Mouse (Mus musculus): ENCODE data around the gene Pisd. TPM values are rescaled to one million over a fixed set of nuclear protein-coding genes. Genes with fewer than 3 reads are reported as not detected.

Gene Pisd
- polyA plus RNA-seq, 1 experiment from 2014 or later: 67.2 TPM

DNA sequence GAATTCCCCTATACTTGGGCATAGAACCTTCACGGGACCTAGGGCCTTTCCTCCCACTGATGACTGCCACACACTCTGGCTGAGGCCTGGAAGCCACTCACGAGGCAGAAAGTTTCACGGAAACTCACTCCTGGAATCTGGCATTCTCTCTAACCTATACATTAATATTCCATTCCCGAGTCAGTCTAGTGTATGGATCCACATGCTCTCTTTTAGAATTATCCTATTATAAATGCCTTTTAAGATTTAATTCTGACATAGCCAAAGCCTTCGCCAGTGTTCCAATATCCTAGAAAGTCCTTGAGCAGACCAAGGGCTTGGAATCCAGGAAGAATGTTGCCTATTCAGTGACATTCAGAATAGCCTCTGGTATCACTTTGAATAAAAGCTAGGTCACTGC, 74.0 kb downstream of the Pisd start:
- no peaks in the 10 kb centered on the region for H3K36me3 ChIP-seq (ENCODE audit: control insufficient read depth, insufficient read depth, low read length)
- H3K27ac ChIP-seq (ENCODE audit: low read depth, low read length): no peak overlapping the region
- ATAC-seq (ENCODE audit: low FRiP score) (no peak), DNase-seq (ENCODE audit: low spot score) (no peak)
- H3K27me3 ChIP-seq (ENCODE audit: control insufficient read depth, insufficient read depth, low read length): no peaks in the 10 kb centered on the region
- WGBS: 67% methylated on average over 5 of the region's 5 CpGs
- no peak overlapping the region for H3K4me2 ChIP-seq (replicated peaks; ENCODE audit: low read depth, low read length)
- no peak overlapping the region for H3K4me3 ChIP-seq (ENCODE audit: low read depth, low read length)
- no peak overlapping the region for H3K9ac ChIP-seq (ENCODE audit: low read depth, low read length)
- H3K9me3 ChIP-seq (ENCODE audit: control insufficient read depth, low read length): no peaks in the 10 kb centered on the region
- H3K4me1 ChIP-seq (replicated peaks; ENCODE audit: control insufficient read depth, insufficient read depth, low read length): no peaks in the 10 kb centered on the region

DNA sequence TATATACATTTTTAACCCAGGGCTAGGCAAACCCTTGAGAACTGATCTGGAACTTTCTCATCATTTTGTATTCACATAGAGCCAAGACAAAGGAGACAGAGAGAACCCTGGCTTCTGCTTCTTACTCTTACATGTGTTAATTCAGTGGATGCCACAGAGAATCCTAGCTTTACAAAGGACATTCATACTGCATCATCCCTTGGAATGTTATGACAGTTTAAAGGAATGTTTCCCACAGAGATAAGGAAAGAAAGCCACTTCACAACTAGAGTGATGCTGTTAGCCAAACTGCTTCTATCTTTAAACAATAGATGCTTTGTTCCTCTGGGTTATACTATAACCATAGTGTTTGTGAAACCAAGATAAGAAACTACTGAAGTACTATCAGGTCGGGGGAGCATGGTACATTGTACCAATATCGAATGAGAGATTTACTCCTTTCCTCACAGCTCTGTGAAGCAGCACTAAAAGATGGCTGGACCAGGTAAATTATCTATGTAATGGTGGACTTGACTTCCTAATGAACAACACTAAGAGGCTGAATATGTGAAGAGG, 79.1 kb downstream of the Pisd start:
- Histone ChIP-seq H3K27me3 (ENCODE audit: control insufficient read depth, insufficient read depth, low read length) (no peaks in the 10 kb centered on the region), H3K4me1 (replicated peaks; ENCODE audit: control insufficient read depth, insufficient read depth, low read length) (no peaks in the 10 kb centered on the region), H3K4me3 (ENCODE audit: low read depth, low read length) (no peak overlapping the region), H3K27ac (ENCODE audit: low read depth, low read length) (no peak overlapping the region), H3K4me2 (replicated peaks; ENCODE audit: low read depth, low read length) (no peak overlapping the region), H3K9ac (ENCODE audit: low read depth, low read length) (no peak overlapping the region), H3K9me3 (ENCODE audit: control insufficient read depth, low read length) (no peaks in the 10 kb centered on the region), H3K36me3 (ENCODE audit: control insufficient read depth, insufficient read depth, low read length) (no peaks in the 10 kb centered on the region)
- DNase-seq (ENCODE audit: low spot score) (no peak), ATAC-seq (ENCODE audit: low FRiP score) (no peak)
- 77% methylated on average over 2 of the region's 2 CpGs for whole genome bisulfite sequencing

DNA sequence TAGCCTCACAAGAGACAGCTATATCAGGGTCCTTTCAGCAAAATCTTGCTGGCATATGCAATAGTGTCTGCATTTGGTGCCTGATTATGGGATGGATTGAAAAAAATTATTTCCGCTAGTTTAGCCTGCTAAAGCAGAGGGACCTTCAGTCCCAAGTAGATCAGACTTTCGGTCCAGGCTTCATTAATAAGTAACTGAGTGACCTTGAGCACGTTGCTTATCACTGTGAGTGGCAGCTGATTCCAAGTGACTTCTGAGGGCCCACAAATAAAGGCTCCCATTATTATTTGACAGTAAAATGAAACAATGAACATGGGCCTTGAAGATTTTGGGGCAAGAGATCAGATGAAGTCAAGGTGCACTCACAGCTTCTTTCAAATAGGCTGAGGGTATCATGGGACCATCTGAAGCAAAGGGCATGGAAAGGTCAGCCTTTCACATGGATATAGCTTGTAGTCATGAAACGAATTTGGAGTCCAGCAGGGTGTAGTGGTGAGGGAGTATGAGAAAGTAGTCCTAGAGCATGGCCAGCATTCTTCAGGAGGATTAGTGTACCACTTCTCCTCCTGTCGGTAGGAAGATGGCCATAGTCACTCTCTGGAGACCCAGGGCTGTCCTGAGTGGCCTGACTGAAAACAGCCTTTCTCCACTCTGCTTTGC, 88.1 kb downstream of the Pisd start:
- no peak for ATAC-seq (ENCODE audit: low FRiP score)
- no peak overlapping the region for H3K9ac ChIP-seq (ENCODE audit: low read depth, low read length)
- H3K4me1 ChIP-seq (replicated peaks; ENCODE audit: control insufficient read depth, insufficient read depth, low read length): no peaks in the 10 kb centered on the region
- no peak overlapping the region for H3K4me2 ChIP-seq (replicated peaks; ENCODE audit: low read depth, low read length)
- no peak overlapping the region for H3K27ac ChIP-seq (ENCODE audit: low read depth, low read length)
- H3K4me3 ChIP-seq (ENCODE audit: low read depth, low read length): no peak overlapping the region
- H3K9me3 ChIP-seq (ENCODE audit: control insufficient read depth, low read length): no peaks in the 10 kb centered on the region
- no peaks in the 10 kb centered on the region for H3K36me3 ChIP-seq (ENCODE audit: control insufficient read depth, insufficient read depth, low read length)
- 75% methylated on average over 5 of the region's 5 CpGs for WGBS
- no peaks in the 10 kb centered on the region for H3K27me3 ChIP-seq (ENCODE audit: control insufficient read depth, insufficient read depth, low read length)
- no peak for DNase-seq (ENCODE audit: low spot score)

DNA sequence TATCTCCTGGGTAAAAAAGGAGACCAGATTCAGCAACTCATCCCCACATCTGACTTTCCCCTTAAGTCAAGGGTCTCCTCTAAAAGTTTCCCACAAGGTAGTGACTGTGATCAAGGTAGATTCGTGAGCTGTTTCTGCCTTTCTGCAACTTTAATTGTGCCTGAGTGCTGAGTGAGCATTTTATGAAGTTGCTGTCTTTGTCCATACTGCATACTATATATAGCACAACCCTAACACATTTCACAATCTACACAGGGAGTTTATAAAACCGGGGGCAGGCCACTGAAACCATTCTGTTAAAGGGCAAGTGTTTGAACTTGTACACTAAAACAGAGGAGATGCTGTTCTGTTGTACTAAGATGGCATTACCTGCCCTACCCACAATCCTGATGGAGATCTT, 92.0 kb downstream of the Pisd start:
- ATAC-seq (ENCODE audit: low FRiP score) (no peak), DNase-seq (ENCODE audit: low spot score) (no peak)
- H3K9me3 ChIP-seq (ENCODE audit: control insufficient read depth, low read length): no peaks in the 10 kb centered on the region
- no peaks in the 10 kb centered on the region for H3K4me1 ChIP-seq (replicated peaks; ENCODE audit: control insufficient read depth, insufficient read depth, low read length)
- H3K36me3 ChIP-seq (ENCODE audit: control insufficient read depth, insufficient read depth, low read length): no peaks in the 10 kb centered on the region
- no peak overlapping the region for H3K4me2 ChIP-seq (replicated peaks; ENCODE audit: low read depth, low read length)
- no peaks in the 10 kb centered on the region for H3K27me3 ChIP-seq (ENCODE audit: control insufficient read depth, insufficient read depth, low read length)
- no peak overlapping the region for H3K27ac ChIP-seq (ENCODE audit: low read depth, low read length)
- H3K9ac ChIP-seq (ENCODE audit: low read depth, low read length): no peak overlapping the region
- H3K4me3 ChIP-seq (ENCODE audit: low read depth, low read length): no peak overlapping the region
- 70% methylated on average over 2 of the region's 2 CpGs for WGBS

Other genes with a start within 250 kb of the Pisd start
- 32.1 and 34.6 TPM in 2 replicates for gene Yes1, start 174.5 kb downstream of the Pisd start, polyA plus RNA-seq (2014; fragmentation: Nextera tagmentation; extraction: Ambion mirVana)
- gene Gm20671, start 41.5 kb upstream of the Pisd start, polyA plus RNA-seq (2014; fragmentation: Nextera tagmentation; extraction: Ambion mirVana): not detected in 2 replicates
- gene Prr14l, start 68.6 kb upstream of the Pisd start, polyA plus RNA-seq (2014; fragmentation: Nextera tagmentation; extraction: Ambion mirVana): 14.7 and 20.0 TPM in 2 replicates
- 28.7 and 34.4 TPM in 2 replicates for gene Depdc5, start 78.1 kb upstream of the Pisd start, polyA plus RNA-seq (2014; fragmentation: Nextera tagmentation; extraction: Ambion mirVana)
- 473 and 505 TPM in 2 replicates for gene Ywhah, start 233.2 kb upstream of the Pisd start, polyA plus RNA-seq (2014; fragmentation: Nextera tagmentation; extraction: Ambion mirVana)